Comparison of ENCODE assay signal across 22 mouse cellular contexts in the genomic region with DNA sequence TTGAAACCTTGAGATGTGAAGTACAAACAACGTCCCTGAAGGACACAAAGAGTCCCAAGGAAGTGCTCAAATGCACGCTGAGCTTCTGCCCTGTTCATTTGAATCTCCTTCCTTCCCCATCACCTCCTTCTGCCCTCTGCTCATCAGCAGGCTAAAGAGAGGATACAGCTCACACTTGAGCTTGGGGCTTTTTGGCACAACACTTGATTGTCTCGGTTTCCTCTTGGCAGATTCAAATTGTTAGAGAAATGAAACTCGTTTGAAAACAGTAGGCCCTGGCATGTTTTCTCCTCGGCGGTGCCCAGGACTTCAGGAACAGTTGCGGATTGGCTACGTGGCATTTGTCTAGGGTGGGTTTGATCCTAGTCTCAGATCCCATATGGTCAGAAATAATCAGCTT. TPM values are rescaled to one million over a fixed set of nuclear protein-coding genes. Genes with fewer than 3 reads are reported as not detected.
DNase-seq lines count a peak whose midpoint lies in the region; ATAC-seq and TF ChIP-seq lines count a peak whose summit lies in the region.
"Had no signal": no experiment of that assay in that cellular context is flagged by ENCODE, and none has a peak within 500 bp of the region (broad histone marks: within the 10 kb centered on the region; RNA-seq: fewer than 3 reads in every experiment).

No protein-coding gene starts in this region.

- H3K9ac ChIP-seq in forebrain, embryonic 14.5 days (ENCODE audit: low read length), result no peak overlapping the region
- H3K9ac ChIP-seq in forebrain, embryonic 16.5 days (replicated peaks; ENCODE audit: low read depth, low read length), result no peak overlapping the region
- H3K9ac ChIP-seq: heart, embryonic 12.5 days; limb, embryonic 13.5 days; liver, embryonic 14.5 days; midbrain, embryonic 12.5 days; stomach, embryonic 15.5 days had no signal

- ATAC-seq in forebrain, embryonic 14.5 days, result no peak
- no peak for ATAC-seq in forebrain, embryonic 16.5 days
- peak; percentile 56 for ATAC-seq in common myeloid progenitor, adult 5-6 weeks (replicated peaks; ENCODE audit: low read depth, poor library complexity, severe bottlenecking)

- no peaks in the 10 kb centered on the region for H3K9me3 ChIP-seq in forebrain, embryonic 14.5 days (replicated peaks; ENCODE audit: control insufficient read depth, low read length)
- no peaks in the 10 kb centered on the region for H3K9me3 ChIP-seq in forebrain, embryonic 16.5 days (ENCODE audit: control insufficient read depth, low read length)
- H3K9me3 ChIP-seq: heart, embryonic 12.5 days; limb, embryonic 13.5 days; midbrain, embryonic 12.5 days; stomach, embryonic 15.5 days had no signal

- H3K4me1 ChIP-seq in forebrain, embryonic 14.5 days (ENCODE audit: control insufficient read depth, insufficient read depth, low read length), result peaks cover 5% of the 10 kb centered on the region; the same call in 1 of the 2 replicates
- peaks cover 11% of the 10 kb centered on the region for H3K4me1 ChIP-seq in forebrain, embryonic 16.5 days (replicated peaks; ENCODE audit: control insufficient read depth, insufficient read depth, low read length)
- peaks cover 2% of the 10 kb centered on the region; the same call in 1 of the 2 replicates for H3K4me1 ChIP-seq in cerebellum, adult 2 months (ENCODE audit: control insufficient read depth, insufficient read depth, low read length)
- H3K4me1 ChIP-seq: limb, embryonic 13.5 days; stomach, embryonic 15.5 days had no signal

- H3K27ac ChIP-seq in forebrain, embryonic 14.5 days (ENCODE audit: low read depth, low read length), result no peak overlapping the region
- H3K27ac ChIP-seq in forebrain, embryonic 16.5 days (ENCODE audit: low read length), result no peak overlapping the region
- H3K27ac ChIP-seq in cerebellum, adult 2 months (ENCODE audit: insufficient read depth, low read length), result no peak overlapping the region
- H3K27ac ChIP-seq: limb, embryonic 13.5 days; liver, embryonic 14.5 days; midbrain, embryonic 12.5 days; stomach, embryonic 15.5 days had no signal

- H3K27me3 ChIP-seq in forebrain, embryonic 14.5 days (replicated peaks; ENCODE audit: control insufficient read depth, insufficient read depth, low read length), result no peaks in the 10 kb centered on the region
- H3K27me3 ChIP-seq in forebrain, embryonic 16.5 days (replicated peaks; ENCODE audit: control insufficient read depth, insufficient read depth, low read length), result no peaks in the 10 kb centered on the region
- H3K27me3 ChIP-seq in cerebellum, adult 2 months (ENCODE audit: control insufficient read depth, insufficient read depth, low read length), result no peaks in the 10 kb centered on the region; the same call in 1 of the 2 replicates
- H3K27me3 ChIP-seq: heart, embryonic 12.5 days; limb, embryonic 13.5 days; midbrain, embryonic 12.5 days; stomach, embryonic 15.5 days had no signal

- peak; percentile 38 for DNase-seq in forebrain, embryonic 14.5 days (ENCODE audit: low spot score)
- peak; percentile 13 for DNase-seq in Muller cell, postnatal 12 days (ENCODE audit: inconsistent ontology term)
- peak; percentile 25 to 58 for DNase-seq in cerebellum, adult 2 months
- DNase-seq in frontal cortex, postnatal 14 days (ENCODE audit: low spot score in 2 of 2), result no peak
- no peak for DNase-seq in lung, postnatal 25 days (ENCODE audit: low spot score)
- DNase-seq in right cerebral cortex, adult 18-20 months, result no peak
- DNase-seq: adrenal gland, postnatal 10 days; heart, postnatal 36 days; lung, postnatal 4 days had no signal

- H3K4me2 ChIP-seq in forebrain, embryonic 14.5 days (ENCODE audit: low read length), result no peak overlapping the region
- H3K4me2 ChIP-seq in forebrain, embryonic 16.5 days (ENCODE audit: low read length), result no peak overlapping the region
- H3K4me2 ChIP-seq: heart, embryonic 12.5 days; limb, embryonic 13.5 days; midbrain, embryonic 12.5 days; stomach, embryonic 15.5 days had no signal

- WGBS in forebrain, embryonic 14.5 days, result 64% methylated on average over 8 of the region's 8 CpGs
- 50% methylated on average over 8 of the region's 8 CpGs for WGBS in forebrain, embryonic 16.5 days
- WGBS in cerebellum, adult 2 months, result 16% methylated on average over 8 of the region's 8 CpGs

- TF ChIP-seq POLR2A in cerebellum, adult 2 months (IDR thresholded peaks at IDR 0.05; ENCODE audit: borderline replicate concordance, insufficient read depth, low read length), result no peak

- no peak overlapping the region for H3K4me3 ChIP-seq in forebrain, embryonic 14.5 days (ENCODE audit: low read depth, low read length)
- H3K4me3 ChIP-seq in forebrain, embryonic 16.5 days (replicated peaks; ENCODE audit: low read length), result no peak overlapping the region
- H3K4me3 ChIP-seq in cerebellum, adult 2 months (replicated peaks; ENCODE audit: insufficient read depth, low read depth, low read length), result no peak overlapping the region
- H3K4me3 ChIP-seq: heart, embryonic 12.5 days; limb, embryonic 13.5 days; midbrain, embryonic 12.5 days; stomach, embryonic 15.5 days had no signal

- no peaks in the 10 kb centered on the region for H3K36me3 ChIP-seq in forebrain, embryonic 14.5 days (ENCODE audit: control insufficient read depth, insufficient read depth, low read length)
- no peaks in the 10 kb centered on the region for H3K36me3 ChIP-seq in forebrain, embryonic 16.5 days (ENCODE audit: control insufficient read depth, insufficient read depth)
- H3K36me3 ChIP-seq: heart, embryonic 12.5 days; limb, embryonic 13.5 days; midbrain, embryonic 12.5 days; stomach, embryonic 15.5 days had no signal

- no peak for TF ChIP-seq CTCF in cerebellum, adult 2 months (IDR thresholded peaks at IDR 0.05; ENCODE audit: borderline replicate concordance, insufficient read depth, low read depth, low read length)

RNA-seq across cellular contexts. Expression of a gene that starts 27.4 kb away (rescaled TPM):
- 0.08 TPM in 1 of 2 replicates, not detected in the other for polyA plus RNA-seq in forebrain, embryonic 14.5 days (2014; fragmentation: Nextera tagmentation; extraction: Ambion mirVana)
- polyA plus RNA-seq in forebrain, embryonic 16.5 days (2015; fragmentation: Nextera tagmentation; extraction: Ambion mirVana), result 0.06 and 0.08 TPM in 2 replicates
- not detected in 2 replicates for polyA plus RNA-seq in cerebellum, adult 2 months (2012; rRNA removed)
- not detected in 2 replicates for total RNA-seq in common myeloid progenitor, adult 5-6 weeks (2017)
- total RNA-seq: adrenal gland, postnatal 10 days; heart, postnatal 36 days; layer of hippocampus, adult 18-20 months; left cerebral cortex, adult 18-20 months had no signal
- polyA plus RNA-seq: embryonic facial prominence, embryonic 14.5 days; gonadal fat pad, adult 2 months; heart, embryonic 12.5 days; kidney, embryonic 16.5 days; limb, embryonic 13.5 days; liver, embryonic 14.5 days; midbrain, embryonic 12.5 days; thymus, postnatal 0 days had no signal

Comparison
In these comparisons a context has a peak if more than half of its experiments do, and no peak if none do; other contexts are left out.
1. DNase-seq: peak in forebrain, embryonic 14.5 days (single experiment), Muller cell, postnatal 12 days (single experiment) and cerebellum, adult 2 months (2 of 2); none in frontal cortex, postnatal 14 days (0 of 2), lung, postnatal 25 days (single experiment) and right cerebral cortex, adult 18-20 months (single experiment).